Mouse (Mus musculus) urinary bladder, adult 2 months (tissue): ENCODE data around the gene Slc25a29. TPM values are rescaled to one million over a fixed set of nuclear protein-coding genes. Genes with fewer than 3 reads are reported as not detected.

ENCODE experiments used
- DNase-seq: peaks from one replicate; pipeline ENCODE4 v3.0.0; 2022; ENCODE audit warnings: low spot score
- polyA plus RNA-seq: library from polyadenylated mRNA; depleted of rRNA; stranded (reverse); fragments of >200 nt; gene quantifications from 2 replicates; pipeline ENCODE4 v1.2.3, GENCODE M21; 2012

The Slc25a29 gene
- polyA plus RNA-seq, 1 experiment: 8.8 TPM

DNA sequence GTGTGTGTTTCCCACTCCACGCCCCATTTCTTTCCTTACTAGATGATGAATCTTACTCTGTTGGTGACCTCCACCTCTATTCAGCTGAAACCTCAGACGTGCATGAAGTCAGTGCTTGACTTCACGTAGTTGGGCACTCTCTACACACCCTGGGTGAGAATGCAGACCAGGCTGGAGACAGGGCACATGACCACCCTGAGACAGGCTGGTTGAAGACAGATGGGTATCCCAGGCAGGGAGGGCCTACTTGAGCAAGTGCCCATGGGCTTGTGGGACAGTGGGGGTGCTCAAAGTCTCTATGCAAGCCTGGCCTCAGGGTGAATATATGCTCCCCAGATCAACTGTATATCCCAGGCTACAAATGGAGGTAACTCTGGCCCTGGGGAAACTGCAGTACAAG lies 1.3 kb downstream of the Slc25a29 start:
- DNase-seq: no peak

DNA sequence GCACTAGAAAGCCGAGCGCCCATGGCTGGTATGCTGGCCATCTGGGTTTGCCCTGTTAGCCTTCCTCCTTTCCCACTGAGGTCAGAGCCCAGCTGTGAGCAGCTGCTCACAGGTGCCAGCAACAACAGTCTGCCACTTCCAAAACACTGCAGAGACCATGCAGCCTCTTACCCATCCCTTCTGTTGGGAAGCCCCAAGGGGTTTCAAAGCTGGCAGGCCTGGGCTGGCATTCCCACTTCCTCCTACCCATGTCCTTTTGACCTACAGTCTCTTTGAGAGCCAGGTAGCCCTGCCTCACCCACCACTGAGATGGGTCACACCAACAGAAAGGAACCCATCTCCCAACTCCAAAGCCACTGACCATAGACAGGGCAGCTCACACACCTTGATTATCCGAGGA lies 2.3 kb downstream of the Slc25a29 start:
- DNase-seq: no peak

DNA sequence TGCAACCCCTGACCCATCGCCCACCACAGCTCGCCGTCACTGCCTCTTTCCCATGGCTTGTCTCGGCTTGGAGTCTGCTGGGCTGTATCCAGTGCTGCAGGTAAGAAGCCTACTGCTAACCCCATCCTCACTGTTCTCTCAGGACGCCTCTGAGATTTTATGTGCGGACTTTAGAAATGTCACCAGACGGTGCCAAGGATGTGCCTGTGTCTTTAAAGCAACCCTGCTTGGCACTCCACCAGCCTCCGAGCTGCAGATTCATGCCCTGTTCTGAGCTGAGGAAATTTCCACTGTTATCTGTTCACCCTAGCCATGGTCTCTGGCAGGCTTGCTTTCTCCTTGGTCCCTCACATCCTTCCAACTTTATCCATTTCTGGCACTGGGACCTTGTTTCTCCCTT lies 2.8 kb downstream of the Slc25a29 start:
- no peak for DNase-seq

DNA sequence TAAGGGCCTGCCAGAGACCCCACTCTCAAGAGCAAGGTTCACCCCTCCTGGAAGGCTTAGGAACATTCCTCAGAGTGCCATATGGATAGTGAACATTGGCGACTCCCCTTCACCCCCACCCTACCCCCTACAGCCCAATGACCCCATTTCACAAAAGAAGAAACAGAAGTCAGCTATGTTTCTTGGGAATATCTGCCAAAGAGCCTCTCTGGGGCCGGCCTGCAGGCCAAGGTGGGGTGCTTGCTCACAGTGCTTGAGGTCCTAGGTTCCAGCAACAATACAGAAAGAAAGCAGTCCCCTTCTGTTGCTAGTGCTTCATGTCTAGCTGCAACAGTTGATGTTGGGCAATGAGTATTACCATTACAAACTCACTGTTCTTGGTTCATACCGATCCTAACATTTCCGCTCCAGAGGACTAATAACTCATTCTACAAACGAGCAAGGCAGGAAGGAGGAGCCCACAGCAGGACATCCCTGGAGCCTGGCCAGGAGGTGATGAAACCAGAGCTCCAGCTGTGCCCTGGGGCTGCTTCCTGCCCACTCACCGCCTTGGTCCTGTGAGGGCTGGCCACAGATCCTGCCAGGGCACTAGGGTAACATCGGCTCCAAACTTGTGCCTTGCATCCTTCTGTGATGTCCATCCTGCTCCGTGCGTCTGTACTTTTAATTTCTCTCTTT lies 3.6 kb downstream of the Slc25a29 start:
- DNase-seq: no peak

DNA sequence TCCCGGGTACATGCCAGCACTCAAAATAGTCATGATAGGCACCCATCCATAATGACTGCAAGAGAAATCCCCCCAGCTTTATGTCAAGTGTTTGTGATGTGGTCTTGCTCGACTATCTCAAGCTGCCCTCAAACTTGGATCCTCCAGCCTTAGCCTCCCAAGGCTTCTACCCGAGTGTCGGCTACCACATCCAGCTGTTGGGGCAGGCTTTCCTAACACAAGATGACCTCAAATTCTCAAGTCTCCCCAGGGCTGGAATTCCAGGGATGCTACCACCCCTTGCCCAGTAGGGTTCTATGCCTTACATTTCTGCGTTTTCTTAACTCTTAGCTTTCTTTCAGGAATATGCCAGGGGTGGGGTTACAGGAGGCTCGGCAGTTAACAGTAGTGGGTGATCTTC lies 5.3 kb downstream of the Slc25a29 start:
- no peak for DNase-seq

DNA sequence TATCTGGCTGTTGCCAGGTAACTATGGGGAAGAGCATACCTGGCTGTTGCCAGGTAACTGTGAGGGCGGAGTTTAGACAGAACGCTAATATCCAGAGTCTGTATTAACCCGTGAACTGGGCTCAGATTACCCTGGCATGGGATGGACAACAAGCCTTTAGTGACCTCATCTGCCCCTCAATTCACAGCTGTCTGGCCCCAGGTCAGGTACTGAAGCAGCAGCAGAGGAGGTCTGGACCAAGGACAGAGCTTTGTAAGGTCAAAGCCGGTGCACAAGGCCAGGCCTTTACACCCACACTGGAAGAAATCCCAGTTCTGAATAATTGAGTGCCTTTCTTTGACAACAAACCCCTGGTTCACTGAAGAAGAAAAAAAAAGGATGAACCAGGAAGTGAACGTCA lies 6.0 kb downstream of the Slc25a29 start:
- DNase-seq: no peak

DNA sequence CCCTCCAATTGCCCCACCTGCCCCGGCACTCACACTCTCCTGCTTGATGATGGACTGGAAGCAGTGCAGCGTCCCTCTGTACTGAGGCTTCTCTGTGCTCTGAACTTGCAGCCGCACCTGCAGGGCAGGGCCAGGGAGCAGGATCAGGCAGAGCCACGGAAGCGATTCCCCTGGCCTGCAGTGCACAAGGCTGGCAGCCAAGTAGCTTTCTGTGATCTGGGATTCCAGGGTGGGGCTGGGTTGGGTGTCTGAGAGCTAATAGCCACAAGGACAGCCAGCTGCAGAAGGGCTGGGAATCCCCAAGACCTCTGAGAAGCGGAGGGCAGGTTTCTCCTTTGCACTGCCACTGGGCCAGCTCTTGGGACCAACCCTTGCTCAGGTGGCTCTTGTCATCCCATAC lies 8.0 kb downstream of the Slc25a29 start:
- DNase-seq: no peak

DNA sequence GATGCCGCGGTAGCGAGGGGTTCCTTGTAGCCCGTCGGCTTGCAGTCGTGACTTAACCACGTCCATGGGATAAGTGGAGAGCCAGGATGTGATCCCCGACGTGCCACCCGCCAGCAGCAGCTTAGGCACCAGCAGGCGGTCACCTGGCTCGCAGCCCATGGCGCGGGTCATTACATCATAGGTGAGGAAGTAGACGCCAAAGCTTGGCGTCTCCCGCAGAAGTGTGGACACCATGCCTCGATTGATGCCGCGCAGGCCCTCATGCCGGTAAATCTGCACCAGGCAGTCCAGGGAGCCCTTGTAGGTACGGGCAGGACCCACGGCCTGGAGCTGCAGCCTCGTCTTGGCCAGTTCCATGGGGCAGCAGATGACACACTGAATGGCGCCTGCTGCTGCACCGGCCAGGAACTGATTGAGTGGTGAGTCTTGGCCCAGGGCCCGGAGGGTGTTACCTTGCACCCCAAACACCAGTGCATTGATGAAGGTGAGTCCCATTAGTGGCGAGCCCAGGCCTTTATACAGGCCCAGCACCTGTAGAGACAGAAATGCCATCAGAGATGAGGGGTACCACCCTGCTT lies 8.6 kb downstream of the Slc25a29 start:
- DNase-seq: no peak

DNA sequence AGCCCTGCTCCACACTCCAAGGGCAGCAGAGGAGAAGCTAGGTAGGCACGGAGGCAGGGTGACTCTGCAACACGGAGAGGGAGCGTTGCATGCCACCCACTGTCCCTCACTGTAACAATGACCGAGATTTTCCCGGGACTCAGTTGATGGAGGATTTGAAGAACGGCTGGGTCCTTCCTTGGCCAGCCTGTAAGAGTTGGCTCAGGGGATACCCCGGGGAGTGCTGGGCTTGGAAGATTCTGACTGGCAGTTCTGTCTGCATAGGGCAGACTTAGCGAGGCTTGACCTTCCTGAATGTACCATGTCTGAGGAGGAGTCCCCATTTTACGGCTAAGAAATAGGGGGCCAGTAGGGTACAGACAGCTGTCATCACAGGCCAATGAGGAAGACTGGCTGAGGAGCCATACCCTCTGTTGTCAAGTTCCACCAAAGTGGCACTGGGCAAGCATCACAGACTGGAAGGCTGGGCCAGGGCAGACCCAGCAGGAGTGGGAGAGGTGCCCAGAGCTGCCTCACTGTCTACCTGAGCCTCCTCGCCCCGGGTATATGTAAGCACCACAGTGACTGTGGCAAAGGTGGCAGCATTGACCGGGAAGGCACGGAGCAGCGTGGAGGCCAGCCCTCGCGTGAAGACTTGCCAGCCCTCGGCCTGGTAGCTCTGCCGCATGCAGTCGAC lies 9.3 kb downstream of the Slc25a29 start:
- no peak for DNase-seq

DNA sequence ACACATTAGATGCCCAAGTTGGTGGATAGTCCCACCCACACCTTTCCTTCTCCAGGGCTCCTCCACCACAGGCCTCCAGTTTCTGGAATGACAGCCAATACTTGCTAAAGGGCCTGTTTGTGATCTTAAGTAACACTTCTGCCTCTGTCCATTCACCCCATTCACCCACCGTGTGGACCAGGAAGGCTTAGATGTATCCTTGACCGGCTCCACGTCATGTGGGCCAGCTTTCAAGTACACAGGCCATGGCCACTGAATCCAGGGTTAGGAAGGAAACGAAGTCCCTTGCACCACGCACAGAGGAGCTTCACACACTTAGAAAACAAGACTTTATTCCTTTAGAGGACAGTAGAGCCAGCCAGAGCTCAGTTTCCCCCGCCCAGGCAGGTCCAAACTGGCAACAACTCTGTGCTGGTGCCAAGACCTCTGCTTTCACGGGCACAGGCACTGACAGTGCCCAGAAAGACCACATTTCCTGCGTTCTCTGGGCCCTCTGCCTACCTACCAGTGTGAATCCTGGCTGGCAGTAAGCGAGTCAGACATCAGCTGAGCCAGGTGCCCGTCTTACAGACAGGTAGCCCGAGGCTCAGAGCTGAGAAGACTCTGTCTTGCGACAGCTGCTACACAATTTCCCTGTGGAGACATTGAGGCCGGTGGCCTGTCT lies 10.0 kb downstream of the Slc25a29 start:
- no peak for DNase-seq

DNA sequence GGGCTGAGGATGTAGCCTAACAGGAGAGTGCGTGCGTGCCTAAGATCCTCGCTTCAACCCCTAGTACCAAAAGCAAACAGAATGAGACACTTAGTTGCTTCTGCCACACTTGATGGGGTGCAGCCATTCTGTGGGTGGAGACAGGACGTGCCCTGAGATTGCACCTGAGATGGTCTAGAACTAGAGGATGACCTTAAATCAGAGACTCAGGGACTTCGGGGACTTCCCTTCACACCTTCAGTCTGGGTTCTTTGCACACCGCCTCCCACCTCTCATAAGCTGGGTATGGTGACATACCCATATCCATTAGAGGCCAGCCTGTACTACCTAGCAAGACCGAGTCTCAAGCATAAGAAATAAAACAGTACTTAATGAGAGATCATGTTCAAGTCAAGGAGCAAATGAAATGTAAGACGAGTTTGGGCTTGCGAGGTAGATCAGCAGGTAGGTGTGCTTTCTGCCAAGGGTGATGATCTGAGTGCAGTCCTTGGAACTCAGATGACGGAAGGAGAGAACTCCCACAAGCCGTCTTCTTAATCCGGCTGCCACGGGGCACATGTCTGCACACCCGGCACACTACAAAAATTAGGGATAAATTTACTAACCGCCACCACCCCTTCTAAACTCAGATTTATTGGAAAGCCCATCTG lies 11.3 kb downstream of the Slc25a29 start:
- DNase-seq: no peak

DNA sequence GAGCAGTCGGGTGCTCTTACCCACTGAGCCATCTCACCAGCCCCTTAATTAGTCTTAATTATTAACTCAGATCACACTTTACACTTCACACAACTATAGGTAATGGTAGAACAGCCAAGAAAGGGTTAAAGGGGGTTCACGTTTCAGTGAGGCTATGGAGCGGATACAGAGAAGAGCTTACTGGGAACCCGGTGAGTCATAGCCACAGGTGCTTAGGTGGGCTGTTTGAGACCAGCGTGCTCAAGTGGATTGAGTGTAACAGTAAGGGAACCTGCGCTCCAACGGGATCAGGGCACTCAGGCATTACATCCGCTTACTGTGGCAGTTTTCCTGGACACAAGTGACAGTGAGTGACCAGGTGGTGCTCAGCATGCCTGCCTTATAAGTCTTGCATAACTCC lies 12.6 kb downstream of the Slc25a29 start:
- no peak for DNase-seq

DNA sequence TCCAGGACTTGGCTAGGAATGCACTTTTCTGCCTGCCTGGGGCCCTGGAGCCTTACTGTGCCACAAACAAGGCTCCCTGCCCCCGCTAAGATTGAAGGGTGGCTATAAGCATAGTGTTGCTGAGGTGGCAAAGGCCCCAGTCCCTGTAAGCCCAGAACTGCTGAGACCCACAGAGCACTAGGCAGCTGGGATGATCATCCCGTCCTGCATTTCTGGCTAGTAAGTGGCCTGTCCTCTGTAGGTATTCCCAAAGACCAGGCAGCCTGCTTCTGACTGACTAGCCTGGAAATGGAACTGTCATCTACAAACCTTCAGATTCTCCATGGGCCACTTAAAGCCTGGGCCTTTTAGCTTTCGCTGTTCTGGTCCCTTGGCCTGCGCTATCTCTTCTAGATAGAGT lies 15.2 kb downstream of the Slc25a29 start:
- DNase-seq: no peak

DNA sequence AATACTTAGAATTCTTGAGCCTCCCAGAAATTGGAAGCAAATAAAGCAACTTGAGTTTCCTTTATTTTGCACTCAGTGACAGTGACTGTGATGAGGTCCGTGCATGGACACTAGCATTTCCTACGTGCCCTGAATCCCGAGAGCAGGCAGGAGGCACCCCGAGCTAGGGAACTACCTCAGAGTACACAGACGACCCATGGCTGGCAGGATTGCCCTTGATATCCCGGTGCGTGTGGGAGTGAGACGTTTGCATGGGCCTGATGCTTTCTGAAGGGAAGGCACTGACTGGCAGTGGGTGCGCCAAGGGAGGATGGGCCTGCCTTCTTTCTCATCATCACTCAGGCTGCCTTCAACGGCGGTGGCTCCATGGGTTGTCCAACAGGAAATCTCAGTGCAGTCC lies 19.1 kb downstream of the Slc25a29 start:
- DNase-seq: no peak

DNA sequence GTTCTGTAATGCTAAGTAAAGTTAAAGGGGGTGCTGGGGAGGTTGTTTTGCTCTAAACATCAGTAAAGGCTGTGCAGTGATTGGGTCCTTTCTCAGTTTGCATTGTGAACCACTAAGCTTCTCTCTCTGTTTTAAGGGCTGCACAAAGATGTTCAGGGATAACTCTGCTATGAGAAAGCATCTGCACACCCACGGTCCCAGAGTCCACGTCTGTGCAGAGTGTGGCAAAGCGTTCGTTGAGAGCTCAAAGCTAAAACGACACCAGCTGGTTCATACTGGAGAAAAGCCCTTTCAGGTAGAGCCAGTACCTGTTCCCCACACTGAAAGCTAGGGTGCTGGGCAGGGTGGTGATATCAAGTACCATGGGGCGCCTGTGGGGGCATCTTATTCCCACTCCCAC lies 21.2 kb downstream of the Slc25a29 start:
- DNase-seq: no peak

DNA sequence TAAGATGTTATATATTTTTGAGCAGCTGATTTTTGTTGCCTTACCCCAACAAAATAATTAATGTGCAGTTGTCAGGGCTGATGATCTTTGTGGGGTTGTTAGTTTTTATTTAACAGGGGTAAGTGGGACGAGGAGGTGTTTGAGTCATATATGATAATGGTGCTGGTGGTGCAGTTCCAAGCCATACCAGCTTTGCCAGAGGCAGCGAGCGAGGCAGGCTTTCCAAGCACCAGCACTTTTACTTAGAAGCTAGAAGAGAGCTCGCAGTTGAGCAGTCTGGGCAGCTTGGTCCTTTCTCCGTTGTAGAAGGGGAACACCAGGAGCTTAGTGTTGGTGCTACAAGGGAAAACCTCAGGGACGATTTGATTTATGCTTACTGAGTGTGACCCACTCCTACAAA lies 23.2 kb downstream of the Slc25a29 start:
- DNase-seq: no peak

DNA sequence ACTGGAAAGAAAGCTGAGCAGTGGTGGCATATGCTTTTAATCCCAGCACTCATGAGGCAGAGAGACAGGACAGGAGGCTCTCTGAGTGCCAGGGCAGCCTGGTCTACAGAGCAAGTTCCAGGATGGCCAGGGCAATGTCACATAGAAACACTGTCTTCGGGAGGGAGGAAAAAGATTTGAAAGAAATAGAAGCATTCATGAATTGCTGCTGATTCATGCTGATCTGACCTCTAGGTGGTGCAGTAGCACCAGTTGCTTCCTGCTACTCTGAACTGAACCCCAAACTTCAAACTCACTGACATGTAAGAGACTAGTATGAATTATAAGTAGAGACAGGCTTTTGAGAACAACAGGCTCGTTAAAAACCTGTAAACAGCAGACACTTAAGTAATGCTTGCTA lies 24.6 kb downstream of the Slc25a29 start:
- DNase-seq: no peak

DNA sequence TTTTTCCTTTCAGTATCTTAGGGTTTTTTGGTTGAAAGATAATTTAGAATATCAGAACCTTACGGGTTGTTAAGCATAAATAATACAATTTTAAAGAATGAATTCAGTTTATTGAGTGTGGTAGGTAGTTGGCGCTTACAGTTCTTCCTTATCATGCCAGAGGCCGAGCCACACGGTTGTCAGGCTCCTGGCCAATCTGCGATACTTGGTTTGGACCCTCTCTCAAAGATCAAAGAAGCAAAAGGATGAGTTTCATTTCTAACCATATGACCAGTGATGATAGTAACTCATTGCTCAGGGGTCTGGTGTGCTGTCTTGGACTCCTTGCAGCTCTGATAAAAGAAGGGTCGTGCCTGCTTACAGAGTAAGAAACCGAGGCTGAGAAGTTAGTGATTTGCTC lies 25.4 kb downstream of the Slc25a29 start:
- DNase-seq: no peak

DNA sequence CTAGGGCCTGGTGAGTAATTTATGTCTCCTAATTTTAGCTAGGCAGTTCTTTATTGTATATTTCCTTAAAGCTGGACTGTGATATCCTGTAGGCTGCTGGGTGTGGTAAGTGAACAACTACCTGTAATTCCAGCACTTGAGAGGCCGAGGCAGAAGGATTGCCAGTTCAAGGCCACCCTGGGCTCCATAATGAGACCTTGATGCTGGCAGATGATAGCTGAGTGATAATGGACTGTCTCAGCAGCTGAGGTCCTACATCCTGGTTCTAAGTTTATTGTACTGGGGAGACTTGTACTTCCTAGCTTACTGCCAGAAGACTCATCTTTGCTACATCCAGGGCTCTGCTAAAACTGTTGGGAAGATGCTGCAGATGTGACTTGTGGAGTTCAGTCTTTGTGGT lies 25.9 kb downstream of the Slc25a29 start:
- no peak for DNase-seq

DNA sequence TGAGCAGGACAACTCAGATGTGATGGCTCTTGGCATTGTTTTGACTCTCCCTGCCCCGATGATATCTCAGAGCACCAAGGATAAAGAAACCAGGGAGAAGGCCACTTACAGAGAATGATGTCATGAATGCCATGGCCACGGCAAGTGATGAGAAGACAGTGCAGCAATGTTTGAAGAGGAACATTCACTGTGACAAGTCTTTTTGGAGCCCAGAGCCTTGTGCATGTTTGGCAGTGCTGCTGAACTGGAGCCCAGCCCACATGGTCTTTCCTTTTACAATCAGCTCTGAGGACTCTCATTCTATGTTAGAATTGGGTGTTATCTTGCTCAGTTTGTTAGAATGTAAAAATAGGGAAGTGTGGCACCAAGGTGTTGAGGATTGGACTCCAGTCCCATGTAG lies 27.2 kb downstream of the Slc25a29 start:
- DNase-seq: no peak

DNA sequence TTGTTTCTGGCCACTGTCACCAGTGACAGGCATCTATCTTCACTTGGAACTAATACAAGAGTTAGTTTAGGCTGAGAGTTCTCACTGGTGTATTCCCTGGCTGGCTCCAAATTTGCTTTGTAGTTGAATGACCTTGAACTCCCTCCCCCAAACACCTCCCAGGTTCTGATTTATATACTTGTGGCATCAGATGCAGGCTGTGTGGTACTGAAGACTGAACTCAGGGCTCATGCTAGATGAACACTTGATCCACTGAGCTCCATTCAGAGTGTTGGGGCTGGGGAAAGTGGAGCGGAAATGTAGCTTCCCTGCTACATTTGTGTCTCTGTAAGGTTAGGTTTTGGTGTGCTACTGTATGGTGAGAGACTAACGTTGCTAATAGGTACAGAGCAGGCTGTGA lies 31.3 kb downstream of the Slc25a29 start:
- no peak for DNase-seq

DNA sequence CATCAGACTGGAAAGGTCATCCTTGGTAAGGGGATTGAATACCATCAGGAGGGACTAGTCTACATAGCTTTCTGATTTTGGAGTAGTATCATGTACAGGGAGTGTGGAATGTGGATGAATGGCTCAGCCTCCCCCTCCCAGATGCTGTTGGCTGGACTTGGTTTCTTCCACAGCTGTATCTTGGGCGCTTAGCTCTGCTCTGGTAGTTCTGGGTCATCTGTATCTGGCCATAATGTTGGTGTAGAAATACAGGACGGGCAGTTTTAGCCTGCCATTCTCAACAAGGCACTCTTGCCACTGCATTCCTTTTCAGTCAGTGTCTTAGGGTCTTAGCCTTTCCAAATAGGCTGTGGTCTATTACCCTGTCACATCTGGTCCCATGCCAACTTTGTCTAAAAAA lies 34.1 kb downstream of the Slc25a29 start:
- DNase-seq: no peak
